Mouse (Mus musculus) bone marrow, adult 2 months (tissue): ENCODE measurements around the gene Cav3. TPM values are rescaled to one million over a fixed set of nuclear protein-coding genes. Genes with fewer than 3 reads are reported as not detected.

Experiments
- H3K27ac ChIP-seq: fragments of 200-500 bp; 2 replicates; pipeline ENCODE4 v1.5.1; 2012; ENCODE audit warnings: low read depth, mild to moderate bottlenecking, control low read depth, inconsistent platforms, low read length; ENCODE audit not compliant: control insufficient read depth, poor library complexity, insufficient read depth
- H3K4me1 ChIP-seq: fragments of 200-500 bp; 2 replicates; pipeline ENCODE4 v1.6.1; 2011; ENCODE audit warnings: low read length; ENCODE audit not compliant: control insufficient read depth, insufficient read depth
- H3K4me3 ChIP-seq: fragments of 200-500 bp; replicated peaks from 2 replicates; pipeline ENCODE3; 2011; ENCODE audit warnings: mild to moderate bottlenecking, low read depth, low read length, control low read depth; ENCODE audit not compliant: control insufficient read depth
- CTCF ChIP-seq: fragments of 200-500 bp; IDR thresholded peaks from 2 replicates; pipeline ENCODE4 v1.5.1; 2011; ENCODE audit warnings: low read length, control low read depth; ENCODE audit not compliant: control insufficient read depth, insufficient read depth
- POLR2A ChIP-seq: fragments of 200-500 bp; IDR thresholded peaks from 2 replicates; pipeline ENCODE4 v1.6.1; 2011; ENCODE audit warnings: low read depth, mild to moderate bottlenecking, control low read depth, low read length, borderline replicate concordance; ENCODE audit not compliant: control insufficient read depth
- WGBS: fragments of 180-500 bp; shearing (Covaris S2); methylation state at CpG from one replicate; pipeline ENCODE4 v1.1.7; 2018; 5-methylcytosine and 5-hydroxymethylcytosine counted together
- polyA plus RNA-seq: library from polyadenylated mRNA; stranded (reverse); fragments of >200 nt; gene quantifications from 2 replicates; pipeline ENCODE4 v1.2.4, GENCODE M21; 2011; ENCODE audit warnings: low replicate concordance; ENCODE audit not compliant: missing spikeins, insufficient read depth, insufficient read length

Gene Cav3
- polyA plus RNA-seq, 1 experiment, result not detected

GRCm38 (mm10) chr6:112490625-112491242 is 31.4 kb downstream of the Cav3 start:
- H3K4me3 ChIP-seq, result no peak overlapping the region
- H3K4me1 ChIP-seq, result no peaks in the 10 kb centered on the region
- 1% methylated on average over 35 of the region's 35 CpGs for WGBS
- TF ChIP-seq POLR2A, result no peak
- peak; percentile 78 for TF ChIP-seq CTCF
- no peak overlapping the region for H3K27ac ChIP-seq

- 76% methylated on average over 8 of the region's 8 CpGs for WGBS
- Histone ChIP-seq H3K4me1 (no peaks in the 10 kb centered on the region), H3K27ac (no peak overlapping the region), H3K4me3 (no peak overlapping the region)
- no peak for TF ChIP-seq POLR2A
- no peak for TF ChIP-seq CTCF
Measured at GRCm38 (mm10) chr6:112491521-112491920, 32.2 kb downstream of the Cav3 start.

- H3K4me3 ChIP-seq, result no peak overlapping the region
- H3K4me1 ChIP-seq, result no peaks in the 10 kb centered on the region
- TF ChIP-seq POLR2A (no peak), CTCF (no peak)
- WGBS, result 83% methylated on average over 6 of the region's 6 CpGs
- no peak overlapping the region for H3K27ac ChIP-seq
Measured at GRCm38 (mm10) chr6:112492656-112493055, 33.4 kb downstream of the Cav3 start.

GRCm38 (mm10) chr6:112493371-112493770 is 34.1 kb downstream of the Cav3 start:
- Histone ChIP-seq H3K4me3 (no peak overlapping the region), H3K4me1 (no peaks in the 10 kb centered on the region), H3K27ac (no peak overlapping the region)
- TF ChIP-seq CTCF (no peak), POLR2A (no peak)
- 82% methylated on average over 9 of the region's 9 CpGs for WGBS

- 70% methylated on average over 10 of the region's 10 CpGs for WGBS
- no peaks in the 10 kb centered on the region for H3K4me1 ChIP-seq
- H3K4me3 ChIP-seq, result no peak overlapping the region
- no peak for TF ChIP-seq CTCF
- TF ChIP-seq POLR2A, result no peak
- H3K27ac ChIP-seq, result no peak overlapping the region
Measured at GRCm38 (mm10) chr6:112494620-112495081, 35.3 kb downstream of the Cav3 start.

- no peak for TF ChIP-seq POLR2A
- no peak for TF ChIP-seq CTCF
- H3K27ac ChIP-seq, result no peak overlapping the region
- 68% methylated on average over 4 of the region's 4 CpGs for WGBS
- no peak overlapping the region for H3K4me3 ChIP-seq
- no peaks in the 10 kb centered on the region; the same call in 1 of the 2 replicates for H3K4me1 ChIP-seq
Measured at GRCm38 (mm10) chr6:112495219-112495618, 35.9 kb downstream of the Cav3 start.

- Histone ChIP-seq H3K4me1 (no peaks in the 10 kb centered on the region; the same call in 1 of the 2 replicates), H3K27ac (no peak overlapping the region), H3K4me3 (no peak overlapping the region)
- TF ChIP-seq CTCF, result no peak
- TF ChIP-seq POLR2A, result no peak
- 80% methylated on average over 8 of the region's 8 CpGs for WGBS
Measured at GRCm38 (mm10) chr6:112496291-112497060, 37.2 kb downstream of the Cav3 start.

GRCm38 (mm10) chr6:112497456-112497855 is 38.2 kb downstream of the Cav3 start:
- TF ChIP-seq CTCF, result no peak
- no peak for TF ChIP-seq POLR2A
- H3K4me3 ChIP-seq, result no peak overlapping the region
- 80% methylated on average over 2 of the region's 2 CpGs for WGBS
- no peaks in the 10 kb centered on the region; the same call in 1 of the 2 replicates for H3K4me1 ChIP-seq
- no peak overlapping the region for H3K27ac ChIP-seq
